Mouse (Mus musculus): Measurements from ENCODE around the gene Pard6a.

DNA sequence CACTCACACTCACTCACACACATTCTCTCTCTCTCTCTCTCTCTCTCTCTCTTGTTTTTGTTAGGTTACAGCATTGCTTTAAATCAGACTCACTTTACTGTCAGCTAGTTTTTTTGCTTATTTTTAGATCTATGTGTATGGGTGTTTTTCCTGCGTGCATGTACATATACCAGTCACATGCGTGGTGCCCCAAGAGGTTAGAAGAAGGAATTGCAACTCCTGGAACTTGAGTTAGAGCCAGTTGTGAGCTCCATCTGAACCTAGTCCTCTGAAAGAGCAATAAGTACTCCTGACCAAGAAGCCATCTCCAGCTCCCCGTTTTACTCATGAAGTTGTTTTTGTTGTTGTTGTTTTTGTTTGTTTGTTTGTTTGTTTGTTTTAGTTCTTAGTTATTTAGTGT is 39.8 kb upstream of the Pard6a start:
- no peak for TF ChIP-seq CTCF (IDR thresholded peaks at IDR 0.05; ENCODE audit: control insufficient read depth, insufficient read depth, insufficient replicate concordance, low read depth, low read length)
- TF ChIP-seq POLR2A (IDR thresholded peaks at IDR 0.05; ENCODE audit: control insufficient read depth, low read depth, low read length) = no peak
